Mouse (Mus musculus) stomach, postnatal 0 days (tissue): ENCODE measurements at regions not wholly inside any gene's neighbourhood (a gene's known extent, or its start where the extent isn't known, plus 50 kb on each side); places are given as distances from the start of the nearest gene placed in this dataset.
A peak's percentile ranks its signal among the peaks of the same experiment; 100 is the strongest.

Experiments used
- ATAC-seq: fragments of 200-750 bp; cut with Nextera tagmentation; 2 replicates; pipeline ENCODE4 v1.8.0; 2017; ENCODE audit not compliant: low FRiP score, low TSS enrichment
- DNase-seq: peaks from one replicate; pipeline ENCODE4 v3.0.0-alpha.2; 2016; ENCODE audit warnings: low spot score
- H3K27ac ChIP-seq: fragments of 300-500 bp; sonication (generic); replicated peaks from 2 replicates; pipeline ENCODE4 v1.5.1; 2014; ENCODE audit warnings: mild to moderate bottlenecking, control low read depth
- H3K27me3 ChIP-seq: fragments of 300-500 bp; sonication (generic); 2 replicates; pipeline ENCODE4 v1.6.1; 2014; ENCODE audit warnings: low read length; ENCODE audit not compliant: control insufficient read depth, insufficient read depth
- H3K36me3 ChIP-seq: fragments of 300-500 bp; sonication (generic); 2 replicates; pipeline ENCODE4 v1.6.1; 2014; ENCODE audit warnings: low read length, mixed read lengths; ENCODE audit not compliant: control insufficient read depth, insufficient read depth
- H3K4me1 ChIP-seq: fragments of 300-500 bp; sonication (generic); replicated peaks from 2 replicates; pipeline ENCODE4 v1.6.1; 2014; ENCODE audit warnings: antibody characterized with exemption; ENCODE audit not compliant: control insufficient read depth, insufficient read depth
- H3K4me2 ChIP-seq: fragments of 300-500 bp; sonication (generic); replicated peaks from 2 replicates; pipeline ENCODE4 v1.6.1; 2014; ENCODE audit warnings: low read depth, mild to moderate bottlenecking, control low read depth, moderate library complexity
- H3K4me3 ChIP-seq: fragments of 300-500 bp; sonication (generic); 2 replicates; pipeline ENCODE4 v1.5.1; 2014; ENCODE audit warnings: low read depth, low read length, control low read depth
- H3K9ac ChIP-seq: fragments of 300-500 bp; sonication (generic); 2 replicates; pipeline ENCODE4 v1.6.1; 2014; ENCODE audit warnings: mild to moderate bottlenecking, low read length, control low read depth, mixed read lengths
- H3K9me3 ChIP-seq: fragments of 300-500 bp; sonication (generic); 2 replicates; pipeline ENCODE4 v1.6.1; 2016; ENCODE audit warnings: low read length; ENCODE audit not compliant: control insufficient read depth
- CTCF ChIP-seq: IDR thresholded peaks from 2 replicates; pipeline ENCODE4 v1.5.1; 2016; ENCODE audit warnings: antibody characterized with exemption, low read depth, mild to moderate bottlenecking, moderate library complexity
- EP300 ChIP-seq: optimal IDR thresholded peaks from 2 replicates; pipeline ENCODE3; 2016; ENCODE audit warnings: antibody characterized with exemption
- WGBS: fragments of 180-500 bp; shearing (Covaris S2); extraction: QIAGEN DNeasy Blood & Tissue Kit; methylation state at CpG from one replicate; pipeline ENCODE4 v1.1.7; 2014; 5-methylcytosine and 5-hydroxymethylcytosine counted together

- Histone ChIP-seq H3K9ac (no peak overlapping the region), H3K36me3 (no peaks in the 10 kb centered on the region), H3K4me3 (no peak overlapping the region), H3K4me1 (peaks cover 3% of the 10 kb centered on the region; the same call in 1 of the 2 replicates), H3K9me3 (no peaks in the 10 kb centered on the region), H3K27ac (no peak overlapping the region), H3K4me2 (no peak overlapping the region), H3K27me3 (0 out of 2 replicates have a peak, but pooled peaks cover 2% of the 10 kb centered on the region)
- 35% methylated on average over 13 of the region's 13 CpGs for WGBS
- TF ChIP-seq CTCF (no peak), EP300 (no peak)
- ATAC-seq (no peak), DNase-seq (no peak)
Observed at GRCm38 (mm10) chr11:95198196-95198595, 52.1 kb upstream of the Dlx4 start.

GRCm38 (mm10) chr11:95200971-95201370 lies 54.9 kb upstream of the Dlx4 start:
- H3K4me3 ChIP-seq, result no peak overlapping the region
- no peak overlapping the region for H3K4me2 ChIP-seq
- H3K36me3 ChIP-seq, result no peaks in the 10 kb centered on the region
- H3K4me1 ChIP-seq, result peaks cover 3% of the 10 kb centered on the region; the same call in 1 of the 2 replicates
- no peak for DNase-seq
- TF ChIP-seq CTCF (no peak), EP300 (no peak)
- 69% methylated on average over 3 of the region's 3 CpGs for whole genome bisulfite sequencing
- 0 out of 2 replicates have a peak, but pooled peaks cover 2% of the 10 kb centered on the region for H3K27me3 ChIP-seq
- H3K27ac ChIP-seq, result no peak overlapping the region
- no peak overlapping the region for H3K9ac ChIP-seq
- ATAC-seq, result no peak
- H3K9me3 ChIP-seq, result no peaks in the 10 kb centered on the region

GRCm38 (mm10) chr11:95210185-95211030 lies 50.9 kb upstream of the Tac4 start:
- peak; percentile 90 for ATAC-seq
- peak; percentile 88 for DNase-seq
- under 1% methylated on average over 21 of the region's 22 CpGs for WGBS
- H3K36me3 ChIP-seq, result no peaks in the 10 kb centered on the region
- peak overlapping the region; percentile 56 for H3K4me2 ChIP-seq
- no peaks in the 10 kb centered on the region for H3K9me3 ChIP-seq
- peak overlapping the region; percentile 22; the same call in 1 of the 2 replicates for H3K4me3 ChIP-seq
- H3K4me1 ChIP-seq, result no peaks in the 10 kb centered on the region
- TF ChIP-seq EP300, result no peak
- peak; percentile 45 for TF ChIP-seq CTCF
- H3K27ac ChIP-seq, result no peak overlapping the region; the same call in 1 of the 2 replicates
- no peaks in the 10 kb centered on the region for H3K27me3 ChIP-seq
- H3K9ac ChIP-seq, result peak overlapping the region; percentile 31; the same call in 1 of the 2 replicates

GRCm38 (mm10) chr11:95211031-95211425 lies 50.3 kb upstream of the Tac4 start:
- no peak for DNase-seq
- Histone ChIP-seq H3K4me3 (no peak overlapping the region), H3K27ac (no peak overlapping the region), H3K4me2 (peak overlapping the region; percentile 56), H3K4me1 (no peaks in the 10 kb centered on the region), H3K9ac (no peak overlapping the region), H3K9me3 (no peaks in the 10 kb centered on the region), H3K27me3 (no peaks in the 10 kb centered on the region), H3K36me3 (no peaks in the 10 kb centered on the region)
- no peak; the same call in 1 of the 2 replicates for ATAC-seq
- 22% methylated on average over 5 of the region's 5 CpGs for WGBS
- TF ChIP-seq CTCF (no peak), EP300 (no peak)
